Mouse (Mus musculus) limb, embryonic 12.5 days (tissue): ENCODE results near the gene Smok3b. TPM values are rescaled to one million over a fixed set of nuclear protein-coding genes. Genes with fewer than 3 reads are reported as not detected.
"Not testable (repeated sequence)": the region's sequence is repeated elsewhere in the genome, so short reads cannot be mapped to it uniquely, and the experiment has no call there.

ENCODE experiments used
- ATAC-seq: fragments of 200-750 bp; cut with Nextera tagmentation; 2 replicates; pipeline ENCODE4 v1.8.0; 2017; ENCODE audit warnings: low read depth, moderate TSS enrichment; ENCODE audit not compliant: insufficient number of reproducible peaks, insufficient read depth, low FRiP score, low TSS enrichment
- H3K27ac ChIP-seq: fragments of 300-500 bp; sonication (generic); 2 replicates; pipeline ENCODE4 v1.5.1; 2016; ENCODE audit warnings: mild to moderate bottlenecking, moderate library complexity
- H3K27me3 ChIP-seq: fragments of 300-500 bp; sonication (generic); 2 replicates; pipeline ENCODE4 v1.6.1; 2016; ENCODE audit warnings: mild to moderate bottlenecking, moderate library complexity
- H3K36me3 ChIP-seq: fragments of 300-500 bp; sonication (generic); 2 replicates; pipeline ENCODE4 v1.6.1; 2016; ENCODE audit warnings: mild to moderate bottlenecking, moderate library complexity
- H3K4me1 ChIP-seq: fragments of 300-500 bp; sonication (generic); replicated peaks from 2 replicates; pipeline ENCODE4 v1.6.1; 2016
- H3K4me2 ChIP-seq: fragments of 300-500 bp; sonication (generic); 2 replicates; pipeline ENCODE4 v1.6.1; 2016; ENCODE audit warnings: mild to moderate bottlenecking, moderate library complexity
- H3K4me3 ChIP-seq: fragments of 300-500 bp; sonication (generic); replicated peaks from 2 replicates; pipeline ENCODE4 v1.5.1; 2016; ENCODE audit warnings: mild to moderate bottlenecking
- H3K9ac ChIP-seq: fragments of 300-500 bp; sonication (generic); replicated peaks from 2 replicates; pipeline ENCODE4 v1.6.1; 2016; ENCODE audit warnings: mild to moderate bottlenecking, moderate library complexity
- H3K9me3 ChIP-seq: fragments of 300-500 bp; sonication (generic); 2 replicates; pipeline ENCODE4 v1.6.1; 2016; ENCODE audit warnings: mild to moderate bottlenecking, moderate library complexity
- WGBS: fragments of 180-500 bp; shearing (Covaris S2); methylation state at CpG from one replicate; pipeline ENCODE4 v1.1.7; 2016; 5-methylcytosine and 5-hydroxymethylcytosine counted together
- polyA plus RNA-seq: library from polyadenylated mRNA; unstranded; fragments of >200 nt; fragmentation: Nextera tagmentation; extraction: Ambion mirVana; gene quantifications from 2 replicates; pipeline ENCODE4 v1.2.1, GENCODE M21; 2016

The Smok3b gene
- polyA plus RNA-seq, result not detected in 2 replicates

DNA sequence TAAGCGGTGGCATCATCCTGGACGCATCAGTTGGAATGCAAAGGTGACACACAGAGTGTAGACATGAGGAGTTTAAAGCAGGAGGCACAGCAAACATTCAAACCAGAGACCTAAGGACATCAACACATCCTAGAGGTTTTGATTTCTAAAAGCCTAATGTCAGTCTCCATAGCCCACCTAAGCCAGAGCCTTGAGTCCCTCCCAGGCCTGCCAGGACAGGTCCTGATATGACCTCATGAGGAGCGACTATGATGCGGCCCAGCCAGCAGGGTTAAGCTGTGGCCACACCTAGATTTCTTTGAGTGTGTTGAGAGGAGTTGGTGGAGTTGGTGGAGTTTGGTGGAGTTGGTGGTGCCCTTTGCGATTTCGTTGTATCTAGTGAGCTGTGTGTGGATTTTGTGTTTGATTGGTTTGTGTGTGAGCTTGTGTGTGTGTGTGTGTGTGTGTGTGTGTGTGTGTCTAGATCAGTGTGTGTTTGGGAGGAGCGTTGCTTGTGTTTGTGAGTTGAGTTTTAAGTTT, at the start of gene Smok3b, which contains the start of gene Smok3a:
TSS of gene Smok3b (plus strand) at position 469 of the 519 bp plus-strand sequence.
TSS of gene Smok3a (plus strand) at position 301 of the 519 bp plus-strand sequence.
- not testable (repeated sequence) for H3K9me3 ChIP-seq, ATAC-seq, H3K27me3 ChIP-seq, H3K36me3 ChIP-seq, H3K4me2 ChIP-seq, H3K4me1 ChIP-seq, H3K9ac ChIP-seq, H3K4me3 ChIP-seq, H3K27ac ChIP-seq
- WGBS, result 95% methylated on average over 4 of the region's 7 CpGs

GRCm38 (mm10) chr5:137973161-137973560, 48.1 kb upstream of the Smok3b start:
- no peaks in the 10 kb centered on the region for H3K9me3 ChIP-seq

GRCm38 (mm10) chr5:137973738-137974137, 47.5 kb upstream of the Smok3b start:
- no peaks in the 10 kb centered on the region for H3K27me3 ChIP-seq
- no peaks in the 10 kb centered on the region for H3K36me3 ChIP-seq
- H3K9ac ChIP-seq, result no peak overlapping the region
- no peak for ATAC-seq
- 0 out of 2 replicates have a peak, but pooled peaks cover 2% of the 10 kb centered on the region for H3K4me1 ChIP-seq
- H3K4me2 ChIP-seq, result no peak overlapping the region
- no peaks in the 10 kb centered on the region for H3K9me3 ChIP-seq
- no peak overlapping the region for H3K27ac ChIP-seq
- 51% methylated on average over 3 of the region's 3 CpGs for WGBS
- no peak overlapping the region for H3K4me3 ChIP-seq

More at GRCm38 (mm10) chr5:137973161-137973560, 48.1 kb upstream of the Smok3b start:
- H3K4me1 ChIP-seq, result 0 out of 2 replicates have a peak, but pooled peaks cover 2% of the 10 kb centered on the region
- no peak overlapping the region for H3K27ac ChIP-seq
- no peak for ATAC-seq
- H3K4me3 ChIP-seq, result no peak overlapping the region
- H3K36me3 ChIP-seq, result no peaks in the 10 kb centered on the region
- no peaks in the 10 kb centered on the region for H3K27me3 ChIP-seq
- H3K4me2 ChIP-seq, result no peak overlapping the region
- 67% methylated on average over 2 of the region's 2 CpGs for WGBS
- no peak overlapping the region for H3K9ac ChIP-seq

DNA sequence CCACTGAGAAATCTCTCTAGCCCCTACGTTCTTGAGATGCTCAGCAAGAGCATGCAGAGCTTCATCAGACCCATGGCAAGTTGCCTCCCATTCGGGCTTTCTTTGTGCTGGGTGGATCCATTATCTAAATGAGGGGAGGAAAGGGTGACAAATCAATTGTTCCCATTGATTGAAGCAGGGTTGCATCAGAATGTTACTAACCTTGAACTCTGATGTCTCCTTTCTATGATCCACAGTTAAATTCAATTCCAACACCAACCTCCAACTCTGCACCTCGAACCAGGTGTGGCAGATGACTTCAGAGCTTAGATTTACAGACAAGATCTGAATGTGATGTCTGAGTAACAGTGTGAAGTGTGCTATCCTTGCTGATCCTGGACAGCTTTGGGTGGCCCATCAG, 46.5 kb upstream of the Smok3b start:
- no peak overlapping the region for H3K4me3 ChIP-seq
- no peaks in the 10 kb centered on the region for H3K36me3 ChIP-seq
- no peak overlapping the region for H3K4me2 ChIP-seq
- H3K4me1 ChIP-seq, result 0 out of 2 replicates have a peak, but pooled peaks cover 2% of the 10 kb centered on the region
- H3K27me3 ChIP-seq, result no peaks in the 10 kb centered on the region
- no peak overlapping the region for H3K9ac ChIP-seq
- no peak overlapping the region for H3K27ac ChIP-seq
- H3K9me3 ChIP-seq, result no peaks in the 10 kb centered on the region
- no peak for ATAC-seq
- WGBS, result 67% methylated on average over 3 of the region's 3 CpGs

GRCm38 (mm10) chr5:137975434-137975833, 45.8 kb upstream of the Smok3b start:
- Histone ChIP-seq H3K4me1 (0 out of 2 replicates have a peak, but pooled peaks cover 2% of the 10 kb centered on the region), H3K4me2 (no peak overlapping the region), H3K4me3 (no peak overlapping the region), H3K36me3 (no peaks in the 10 kb centered on the region), H3K27ac (no peak overlapping the region), H3K9ac (no peak overlapping the region), H3K9me3 (no peaks in the 10 kb centered on the region), H3K27me3 (no peaks in the 10 kb centered on the region)
- 60% methylated on average over 1 of the region's 1 CpGs for WGBS
- no peak for ATAC-seq

- Histone ChIP-seq H3K4me1 (0 out of 2 replicates have a peak, but pooled peaks cover 2% of the 10 kb centered on the region), H3K4me3 (no peak overlapping the region), H3K4me2 (no peak overlapping the region), H3K9me3 (no peaks in the 10 kb centered on the region), H3K36me3 (no peaks in the 10 kb centered on the region), H3K27ac (no peak overlapping the region), H3K9ac (no peak overlapping the region), H3K27me3 (no peaks in the 10 kb centered on the region; the same call in 1 of the 2 replicates)
- no peak for ATAC-seq
- WGBS, result 48% methylated on average over 1 of the region's 1 CpGs
These were observed 43.9 kb upstream of the Smok3b start for GRCm38 (mm10) chr5:137977291-137977690.

DNA sequence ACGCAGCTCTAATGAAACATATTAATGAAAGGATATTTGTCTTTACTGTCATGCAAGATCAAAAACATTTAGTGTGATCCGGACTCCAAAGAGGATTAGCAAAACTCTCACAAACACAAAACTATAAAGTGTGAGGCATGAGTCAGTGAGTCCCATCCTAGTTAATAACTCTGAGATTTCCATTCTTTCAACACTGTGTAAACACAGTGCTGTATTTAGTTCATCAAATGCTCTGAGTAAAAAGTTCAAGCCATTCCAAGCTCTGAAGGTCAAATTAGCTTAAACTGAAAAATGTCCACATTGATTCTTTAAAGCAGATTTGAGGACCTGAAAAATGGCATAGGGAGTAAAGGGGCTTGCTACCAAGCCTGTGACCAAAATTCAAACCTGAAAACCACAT, 42.1 kb upstream of the Smok3b start:
- WGBS, result 68% methylated on average over 2 of the region's 2 CpGs
- Histone ChIP-seq H3K27me3 (no peaks in the 10 kb centered on the region; the same call in 1 of the 2 replicates), H3K4me2 (no peak overlapping the region), H3K4me1 (0 out of 2 replicates have a peak, but pooled peaks cover 2% of the 10 kb centered on the region), H3K9me3 (no peaks in the 10 kb centered on the region), H3K9ac (no peak overlapping the region), H3K4me3 (no peak overlapping the region), H3K36me3 (no peaks in the 10 kb centered on the region), H3K27ac (no peak overlapping the region)
- no peak for ATAC-seq

DNA sequence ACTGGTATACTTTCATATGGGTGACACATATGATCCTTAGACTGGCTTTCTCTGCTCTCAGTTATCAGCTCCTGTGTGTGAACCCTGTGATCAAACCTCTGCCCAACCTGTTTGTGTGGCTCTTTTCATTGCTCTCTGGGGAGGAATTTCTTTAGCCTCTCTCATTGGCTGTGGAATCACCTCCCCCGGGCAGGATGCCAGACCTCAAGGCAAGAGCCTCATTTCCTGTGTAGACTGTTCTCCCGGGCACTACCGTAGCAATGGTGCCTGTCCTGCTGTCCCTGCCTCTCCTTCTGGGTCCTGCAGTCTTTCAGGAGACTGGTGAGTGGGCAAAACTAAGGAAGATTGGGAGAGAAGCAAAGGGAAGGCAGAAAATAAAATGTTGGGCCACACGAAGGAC, 39.9 kb upstream of the Smok3b start, which contains the start of gene Azgp1:
TSS of gene Azgp1 (plus strand) at position 221 of the 400 bp plus-strand sequence.
- no peak within 1 kb of the TSS for H3K4me3 ChIP-seq
- no peaks in the 10 kb centered on the region for H3K36me3 ChIP-seq
- H3K9ac ChIP-seq, result no peak within 1 kb of the TSS
- H3K4me2 ChIP-seq, result no peak within 1 kb of the TSS
- no peak within 1 kb of the TSS for H3K27ac ChIP-seq
- H3K4me1 ChIP-seq, result 0 out of 2 replicates have a peak, but pooled peaks cover 2% of the 10 kb centered on the region
- whole genome bisulfite sequencing, result 63% methylated on average over 4 of the region's 4 CpGs
- no peak for ATAC-seq
- H3K9me3 ChIP-seq, result no peaks in the 10 kb centered on the region
- no peaks in the 10 kb centered on the region; the same call in 1 of the 2 replicates for H3K27me3 ChIP-seq

GRCm38 (mm10) chr5:137986351-137986750, 34.9 kb upstream of the Smok3b start:
- no peaks in the 10 kb centered on the region; the same call in 1 of the 2 replicates for H3K27me3 ChIP-seq
- H3K4me2 ChIP-seq, result no peak overlapping the region
- no peak overlapping the region for H3K4me3 ChIP-seq
- ATAC-seq, result no peak
- H3K36me3 ChIP-seq, result no peaks in the 10 kb centered on the region
- 66% methylated on average over 1 of the region's 1 CpGs for WGBS
- no peak overlapping the region for H3K9ac ChIP-seq
- H3K9me3 ChIP-seq, result no peaks in the 10 kb centered on the region
- H3K27ac ChIP-seq, result no peak overlapping the region
- H3K4me1 ChIP-seq, result no peaks in the 10 kb centered on the region

DNA sequence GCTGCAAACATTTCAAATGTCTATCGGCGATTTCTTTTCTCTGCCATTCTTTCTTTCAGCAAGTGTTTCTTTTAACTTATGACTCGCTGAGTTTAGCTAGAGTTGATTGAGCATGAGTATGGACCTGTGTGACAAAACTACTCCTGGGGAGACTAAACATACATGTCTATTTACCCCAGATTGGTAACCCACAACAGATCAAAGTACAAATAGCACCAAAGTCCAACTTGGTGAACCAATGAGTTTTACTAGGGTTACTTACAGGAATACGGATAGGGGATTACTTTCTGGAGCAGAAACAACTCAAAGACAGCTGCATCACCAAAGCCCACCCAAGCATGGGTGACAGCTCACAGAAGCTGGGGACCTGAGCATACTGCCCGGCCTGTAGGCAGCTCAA, 11.8 kb upstream of the Smok3b start:
- peaks cover 7% of the 10 kb centered on the region for H3K9me3 ChIP-seq
- H3K9ac ChIP-seq, result no peak overlapping the region
- H3K4me1 ChIP-seq, result no peaks in the 10 kb centered on the region
- no peak for ATAC-seq
- H3K4me3 ChIP-seq, result no peak overlapping the region
- H3K4me2 ChIP-seq, result no peak overlapping the region
- 89% methylated on average over 5 of the region's 5 CpGs for WGBS
- no peaks in the 10 kb centered on the region for H3K27me3 ChIP-seq
- H3K27ac ChIP-seq, result no peak overlapping the region
- no peaks in the 10 kb centered on the region for H3K36me3 ChIP-seq

GRCm38 (mm10) chr5:138012382-138012781, 8.8 kb upstream of the Smok3b start:
- Histone ChIP-seq H3K4me3 (no peak overlapping the region), H3K9me3 (no peaks in the 10 kb centered on the region), H3K9ac (no peak overlapping the region), H3K4me2 (no peak overlapping the region), H3K36me3 (no peaks in the 10 kb centered on the region), H3K4me1 (no peaks in the 10 kb centered on the region), H3K27ac (no peak overlapping the region), H3K27me3 (no peaks in the 10 kb centered on the region)
- 86% methylated on average over 5 of the region's 5 CpGs for WGBS
- no peak for ATAC-seq

DNA sequence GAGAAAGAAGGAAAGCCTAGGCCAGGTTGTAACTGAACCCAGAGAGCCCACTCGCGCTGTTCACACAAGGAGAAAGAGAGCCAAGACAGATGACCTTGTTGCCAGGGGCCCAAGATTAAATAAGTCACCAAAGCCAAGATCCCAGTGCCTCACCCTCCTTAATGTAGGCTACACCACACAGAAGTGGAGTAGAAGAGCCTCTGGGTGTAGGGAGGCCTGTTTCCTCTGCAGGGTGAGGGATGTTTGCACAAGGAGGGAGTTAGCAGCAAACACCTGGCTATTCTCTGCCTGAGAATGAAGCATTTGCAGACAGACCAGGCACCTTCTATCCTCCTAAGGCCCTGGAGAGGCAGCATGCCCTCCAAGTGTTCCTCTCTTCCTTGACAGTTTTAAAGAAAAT, 4.7 kb upstream of the Smok3b start:
- H3K4me3 ChIP-seq, result no peak overlapping the region
- H3K27me3 ChIP-seq, result no peaks in the 10 kb centered on the region
- no peak for ATAC-seq
- no peaks in the 10 kb centered on the region for H3K9me3 ChIP-seq
- 95% methylated on average over 2 of the region's 2 CpGs for WGBS
- H3K27ac ChIP-seq, result no peak overlapping the region
- no peaks in the 10 kb centered on the region for H3K4me1 ChIP-seq
- no peak overlapping the region for H3K4me2 ChIP-seq
- H3K36me3 ChIP-seq, result no peaks in the 10 kb centered on the region
- no peak overlapping the region for H3K9ac ChIP-seq
